Mouse (Mus musculus) spleen, adult 2 months (tissue): Measurements from ENCODE around the gene Fth1.

ENCODE experiments used
- CTCF ChIP-seq: fragments of 200-500 bp; IDR thresholded peaks from 2 replicates; pipeline ENCODE4 v1.5.1; 2011; ENCODE audit warnings: mild to moderate bottlenecking, inconsistent platforms; ENCODE audit not compliant: insufficient read depth, insufficient read length, insufficient replicate concordance; ENCODE audit errors: extremely low read depth
- POLR2A ChIP-seq: fragments of 200-500 bp; IDR thresholded peaks from 2 replicates; pipeline ENCODE4 v1.6.1; 2011; ENCODE audit warnings: low read depth, low read length, inconsistent platforms

GRCm38 (mm10) chr19:10011408-10011807 lies 31.0 kb downstream of the Fth1 start:
- no peak for TF ChIP-seq POLR2A
- TF ChIP-seq CTCF, result no peak
